Mouse (Mus musculus) cerebellum, adult 8-10 months (tissue): ENCODE results near the gene Taf9b.
"Not testable (repeated sequence)": the region's sequence is repeated elsewhere in the genome, so short reads cannot be mapped to it uniquely, and the experiment has no call there.

Experiments used
- DNase-seq: peaks from one replicate; pipeline ENCODE4 v3.0.0; 2022

Gene Taf9b

DNA sequence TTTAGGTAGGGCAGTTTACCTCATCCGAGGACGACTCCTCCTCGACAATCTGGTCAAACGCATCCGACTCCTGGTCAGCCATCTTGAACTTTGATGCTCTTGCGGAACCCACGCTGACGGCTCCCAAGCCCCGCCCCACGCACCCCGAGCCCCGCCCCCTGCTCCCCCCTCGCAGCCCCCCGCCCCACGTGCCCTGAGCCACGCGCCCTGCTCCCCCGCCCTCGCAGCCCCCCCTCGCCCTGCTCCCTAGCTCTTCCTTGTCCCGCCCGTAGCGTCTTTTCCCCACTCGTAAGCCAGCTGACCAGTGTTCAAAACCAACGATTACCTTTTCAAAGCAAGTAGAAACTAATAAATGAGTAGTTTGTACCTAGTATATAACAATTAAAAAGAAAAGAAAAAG lies at the start of gene Taf9b:
Gene Taf9b, minus strand, starts transcription at position 101 of the 400 bp plus-strand sequence.
- DNase-seq, result no peak

DNA sequence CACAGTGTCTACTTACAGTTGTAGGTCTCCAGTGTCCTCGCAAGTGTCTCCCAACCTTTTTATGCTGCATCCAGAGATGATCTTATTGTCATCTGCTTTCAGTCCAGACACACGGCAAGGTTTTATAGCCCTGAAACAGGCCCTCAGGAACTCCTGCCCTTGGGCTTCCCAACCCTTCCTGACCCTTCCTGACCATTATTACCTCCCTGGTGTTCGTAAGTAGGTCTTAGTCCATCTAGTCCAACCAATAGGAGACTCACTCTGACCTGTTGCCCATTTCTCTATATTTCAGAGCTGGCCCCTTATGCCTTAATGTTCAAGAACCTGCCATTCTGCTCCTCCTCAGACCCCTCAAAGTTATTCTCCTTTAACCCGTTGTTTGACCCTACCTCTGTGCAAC lies 34.3 kb upstream of the Taf9b start, which contains the start of gene Fnd3c2:
Gene Fnd3c2, minus strand, starts transcription at position 101 of the 400 bp plus-strand sequence.
- DNase-seq, result no peak

DNA sequence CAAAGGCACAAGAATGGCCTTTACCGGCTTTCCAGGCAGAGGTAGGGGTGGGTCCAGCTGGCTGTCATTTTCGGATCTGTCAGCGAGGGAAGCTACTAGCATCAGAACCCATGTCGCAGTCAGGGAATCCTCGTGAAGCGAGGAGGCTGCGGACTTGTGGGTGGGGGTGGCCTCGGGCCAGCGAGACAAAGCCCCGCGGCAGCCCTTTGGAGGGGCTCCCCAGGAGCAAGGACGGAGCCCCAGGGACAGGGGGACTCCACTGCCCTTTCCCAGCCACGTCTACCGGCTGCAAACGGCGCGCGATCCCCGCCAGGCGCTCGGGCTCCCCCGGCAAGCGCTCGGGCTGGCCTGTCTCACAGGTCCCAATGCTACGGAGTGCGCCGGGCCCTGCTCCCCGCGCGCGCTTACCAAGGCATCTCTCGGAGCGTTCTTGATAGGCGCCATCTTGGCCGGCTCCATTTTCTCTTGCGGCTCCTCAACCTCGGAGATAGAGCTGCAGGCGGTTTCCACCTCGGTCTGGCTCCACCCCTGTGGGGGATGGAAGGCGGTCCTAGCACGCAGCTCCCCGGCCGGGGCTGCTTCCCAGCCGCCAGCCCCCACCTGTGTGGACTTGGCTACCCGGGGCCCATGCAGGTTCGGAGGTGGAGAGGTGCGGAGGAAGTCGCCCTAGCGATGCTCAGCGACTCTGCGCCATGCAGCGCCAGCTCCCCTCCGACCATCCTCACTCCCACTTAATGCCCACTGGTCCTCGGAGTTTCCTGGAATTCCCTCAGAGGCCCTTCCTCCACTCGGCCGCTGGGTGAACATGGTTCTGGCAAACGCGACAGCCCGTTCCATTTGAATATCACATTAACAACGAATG lies 1.6 kb downstream of the Taf9b start:
- peak; percentile 76 for DNase-seq

DNA sequence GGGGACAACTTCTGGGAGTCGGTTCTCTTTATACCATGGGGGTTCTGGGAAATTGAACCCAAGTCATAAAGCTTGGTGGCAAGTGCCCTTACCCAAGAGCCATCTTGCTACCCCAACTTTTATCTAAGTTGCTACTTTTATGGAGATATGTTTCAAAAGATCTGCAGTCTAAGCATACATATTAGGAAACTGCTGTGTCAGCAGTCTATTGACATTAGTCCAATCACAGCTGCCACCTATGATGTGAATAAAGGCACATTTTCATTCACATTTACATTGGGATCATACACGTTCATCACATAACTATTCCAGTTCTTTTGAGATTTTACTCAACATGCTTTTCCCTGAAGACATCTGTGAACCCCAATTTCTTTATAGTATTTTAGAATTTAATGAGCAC lies 11.9 kb downstream of the Taf9b start:
- no peak for DNase-seq

DNA sequence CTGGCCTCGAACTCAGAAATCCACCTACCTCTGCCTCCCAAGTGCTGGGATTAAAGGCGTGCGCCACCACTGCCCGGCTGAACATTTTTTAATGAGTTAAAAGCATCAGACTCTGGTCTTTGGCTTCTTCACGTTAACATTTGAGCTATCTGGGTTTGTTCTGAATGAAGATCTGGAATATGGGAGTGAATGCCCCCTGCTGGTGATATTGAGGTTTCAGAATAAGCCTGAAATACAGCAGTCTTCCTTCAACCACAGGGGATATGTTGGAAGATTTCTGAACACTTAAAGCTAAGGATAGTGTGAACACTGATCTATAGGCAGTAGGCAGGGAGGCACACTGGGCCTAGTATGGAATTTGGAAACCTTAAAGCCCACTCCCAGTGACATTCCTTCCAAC lies 22.1 kb downstream of the Taf9b start:
- no peak for DNase-seq

DNA sequence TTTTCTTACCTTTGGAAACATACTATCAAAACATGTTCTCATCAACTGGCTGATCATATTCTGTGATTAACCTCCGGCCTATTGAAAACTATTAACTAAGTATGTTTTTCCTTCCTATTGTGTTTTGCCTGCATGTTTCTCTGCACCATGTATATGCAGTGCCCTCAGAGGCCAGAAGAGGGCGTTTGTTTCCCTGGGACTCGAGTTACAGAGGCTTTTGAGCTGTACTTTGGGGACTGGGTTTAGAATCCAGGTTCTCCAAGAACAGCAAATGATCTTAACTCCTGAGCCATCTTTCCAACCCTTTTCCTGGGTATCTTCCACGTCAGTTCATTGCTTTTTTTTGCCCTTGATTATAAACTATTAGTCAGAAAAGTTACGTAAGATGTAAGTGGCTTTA lies 23.6 kb downstream of the Taf9b start:
- no peak for DNase-seq

DNA sequence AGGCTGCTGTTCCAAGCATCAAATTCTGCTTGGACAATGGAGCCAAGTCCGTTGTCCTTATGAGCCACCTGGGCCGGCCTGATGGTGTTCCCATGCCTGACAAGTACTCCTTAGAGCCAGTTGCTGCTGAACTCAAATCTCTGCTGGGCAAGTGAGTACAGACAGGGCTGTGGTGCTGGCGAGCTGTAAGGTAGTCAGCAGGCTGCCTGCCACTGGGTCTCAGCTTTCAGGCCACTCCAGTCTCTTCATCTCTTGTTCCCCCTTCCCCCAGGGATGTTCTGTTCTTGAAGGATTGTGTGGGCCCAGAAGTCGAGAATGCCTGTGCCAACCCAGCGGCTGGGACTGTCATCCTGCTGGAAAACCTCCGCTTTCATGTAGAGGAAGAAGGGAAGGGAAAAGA lies 26.6 kb downstream of the Taf9b start:
- not testable (repeated sequence) for DNase-seq

DNA sequence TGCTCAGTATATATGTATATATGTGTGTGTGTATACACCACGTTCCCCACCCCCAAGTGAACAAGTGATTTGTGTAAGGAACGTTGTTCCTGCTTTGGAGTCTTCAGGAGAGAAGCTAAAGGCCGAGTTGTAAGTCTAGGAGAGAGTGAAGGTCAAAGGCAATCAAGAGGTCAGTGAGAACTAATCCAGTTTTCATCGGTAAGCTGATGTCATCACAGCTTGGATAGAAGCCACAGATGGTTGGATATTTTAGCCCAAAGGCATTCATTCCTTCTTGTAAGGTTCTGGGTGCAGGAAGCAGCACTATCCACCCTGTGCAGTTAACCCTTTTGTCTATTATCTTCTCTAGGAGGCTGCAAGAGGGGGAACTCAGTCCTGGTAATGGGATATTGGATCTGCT lies 30.9 kb downstream of the Taf9b start:
- no peak for DNase-seq

DNA sequence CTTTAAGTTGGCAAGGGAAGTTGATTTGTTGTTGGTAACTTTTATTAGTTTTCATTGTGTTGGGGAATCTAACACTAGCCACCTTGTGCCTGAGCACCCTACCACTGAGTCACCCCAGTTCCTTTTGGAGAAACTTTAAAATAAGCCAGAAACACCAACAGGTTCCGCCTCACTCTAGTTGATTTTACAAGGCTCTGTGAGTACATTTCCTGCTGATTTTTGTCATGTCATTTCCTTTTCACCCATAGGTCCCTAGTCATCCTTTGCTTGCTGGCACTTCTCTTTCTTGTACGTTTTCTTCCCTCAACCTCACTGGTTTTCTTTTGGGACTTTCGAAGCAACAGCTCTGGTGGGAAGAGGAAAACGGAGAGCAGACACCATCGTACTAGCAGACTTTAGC lies 31.6 kb downstream of the Taf9b start:
- DNase-seq, result no peak

DNA sequence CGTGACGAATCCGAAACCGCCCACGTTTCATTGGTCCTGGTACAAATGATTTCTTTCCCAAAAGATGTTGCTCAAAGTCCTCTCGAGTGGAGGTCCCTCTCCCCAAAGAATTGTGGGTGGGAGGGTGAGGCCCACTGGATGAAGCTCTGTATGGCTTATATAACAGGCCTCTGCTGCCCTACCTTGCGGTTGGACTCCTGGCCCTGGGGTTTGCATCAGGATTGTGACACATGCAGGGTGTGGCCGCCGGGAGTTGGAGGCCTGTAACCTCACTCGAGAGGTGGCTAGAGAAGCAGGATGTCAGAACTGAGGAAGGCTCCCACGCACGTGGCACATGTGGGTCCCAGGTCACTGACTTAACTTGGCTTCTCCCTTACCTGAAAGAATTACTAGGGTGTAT lies 33.2 kb downstream of the Taf9b start:
- peak; percentile 21 for DNase-seq

DNA sequence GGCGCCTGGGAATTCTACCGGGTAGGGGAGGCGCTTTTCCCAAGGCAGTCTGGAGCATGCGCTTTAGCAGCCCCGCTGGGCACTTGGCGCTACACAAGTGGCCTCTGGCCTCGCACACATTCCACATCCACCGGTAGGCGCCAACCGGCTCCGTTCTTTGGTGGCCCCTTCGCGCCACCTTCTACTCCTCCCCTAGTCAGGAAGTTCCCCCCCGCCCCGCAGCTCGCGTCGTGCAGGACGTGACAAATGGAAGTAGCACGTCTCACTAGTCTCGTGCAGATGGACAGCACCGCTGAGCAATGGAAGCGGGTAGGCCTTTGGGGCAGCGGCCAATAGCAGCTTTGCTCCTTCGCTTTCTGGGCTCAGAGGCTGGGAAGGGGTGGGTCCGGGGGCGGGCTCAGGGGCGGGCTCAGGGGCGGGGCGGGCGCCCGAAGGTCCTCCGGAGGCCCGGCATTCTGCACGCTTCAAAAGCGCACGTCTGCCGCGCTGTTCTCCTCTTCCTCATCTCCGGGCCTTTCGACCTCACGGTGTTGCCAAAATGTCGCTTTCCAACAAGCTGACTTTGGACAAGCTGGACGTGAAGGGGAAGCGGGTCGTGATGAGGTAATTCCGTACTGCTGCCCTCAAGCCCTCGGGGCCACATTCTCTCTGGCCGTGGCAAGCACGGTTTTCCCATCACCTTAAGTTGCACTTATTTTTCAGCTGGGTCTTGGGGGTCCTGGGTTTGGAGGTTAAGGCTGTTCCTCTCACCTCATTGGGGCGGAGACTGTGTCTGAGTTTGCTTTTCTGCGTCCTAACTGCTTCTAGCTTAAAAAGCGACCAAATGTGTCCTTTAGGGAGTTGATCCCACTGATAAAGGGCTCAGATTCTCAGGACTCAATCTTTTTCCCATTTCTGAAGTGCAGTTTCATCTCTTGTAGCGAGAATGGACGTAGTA lies 34.0 kb downstream of the Taf9b start, which contains the start of gene Pgk1:
Gene Pgk1, plus strand, starts transcription at position 388 of the 937 bp plus-strand sequence.
- peak; percentile 78 for DNase-seq

DNA sequence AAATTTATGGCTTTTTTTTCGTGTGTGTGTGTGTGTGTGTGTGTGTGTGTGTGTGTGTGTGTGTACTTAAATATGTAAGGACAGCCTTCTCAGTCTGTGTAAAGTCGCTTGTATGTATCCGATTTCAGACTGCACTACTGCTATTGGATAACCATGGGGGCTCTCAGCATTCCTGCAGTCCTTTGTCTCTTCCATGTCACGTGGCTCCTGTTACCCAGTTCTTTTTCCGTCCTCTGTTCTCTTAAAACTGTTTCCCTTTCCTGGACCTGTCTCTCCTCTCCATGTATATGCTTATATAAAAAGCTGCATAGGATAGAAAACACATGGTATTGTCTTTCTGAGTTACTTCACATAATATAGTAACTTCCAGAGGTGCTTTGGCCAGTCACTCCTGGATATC lies 35.3 kb downstream of the Taf9b start:
- no peak for DNase-seq

DNA sequence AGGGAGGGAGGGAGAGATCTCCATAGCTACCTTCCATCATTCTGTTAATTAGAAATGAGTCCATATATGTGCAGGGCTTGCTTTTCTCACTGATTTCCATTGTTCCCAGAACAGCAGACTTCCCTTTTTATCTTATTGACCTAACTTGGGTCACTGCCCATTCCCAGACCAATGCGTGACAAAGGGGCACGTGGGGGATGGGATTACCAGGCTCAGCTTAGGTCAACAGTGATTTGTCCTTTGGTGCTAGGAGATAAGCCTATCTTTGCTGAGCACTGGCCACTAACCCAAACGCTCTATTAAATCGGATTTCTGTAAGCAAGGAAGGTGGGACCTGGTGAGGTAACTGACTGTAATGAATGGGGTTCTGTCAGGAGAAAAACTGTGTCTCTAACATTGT lies 36.7 kb downstream of the Taf9b start:
- no peak for DNase-seq

DNA sequence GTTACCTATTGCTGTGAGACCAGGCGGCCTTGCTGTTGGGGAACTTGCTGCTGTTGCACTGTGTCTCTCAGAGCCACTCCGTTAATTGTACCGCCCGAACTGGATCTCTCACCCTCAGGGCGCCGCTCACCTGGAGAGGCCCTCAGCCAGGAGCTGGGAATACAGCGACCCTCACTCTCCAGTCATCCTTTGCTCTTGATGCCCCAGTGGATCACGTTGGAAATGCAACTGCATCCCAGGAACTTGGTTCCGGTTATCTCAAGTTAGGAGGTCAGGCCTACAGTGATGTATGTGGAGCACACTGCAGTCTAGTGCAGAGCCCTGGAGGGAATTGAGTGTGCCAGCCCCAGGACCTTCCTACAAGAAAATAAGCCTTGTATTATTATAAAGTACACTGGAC lies 44.6 kb downstream of the Taf9b start:
- no peak for DNase-seq

DNA sequence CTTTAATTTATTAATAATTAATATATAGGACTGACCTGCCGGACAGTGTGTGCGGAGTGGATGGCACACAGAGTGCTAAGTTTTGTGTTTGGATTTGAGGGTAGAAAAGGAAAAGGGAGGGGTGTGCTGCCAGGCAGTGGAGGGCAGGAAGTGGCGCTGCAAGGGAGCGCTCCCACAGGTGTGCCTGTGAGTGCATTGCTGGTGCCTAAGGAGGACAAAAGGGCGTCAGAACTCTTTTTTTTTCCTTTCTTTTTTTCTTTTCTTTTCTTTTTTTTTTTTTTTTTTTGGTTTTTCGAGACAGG lies 49.2 kb downstream of the Taf9b start:
- DNase-seq, result no peak

DNA sequence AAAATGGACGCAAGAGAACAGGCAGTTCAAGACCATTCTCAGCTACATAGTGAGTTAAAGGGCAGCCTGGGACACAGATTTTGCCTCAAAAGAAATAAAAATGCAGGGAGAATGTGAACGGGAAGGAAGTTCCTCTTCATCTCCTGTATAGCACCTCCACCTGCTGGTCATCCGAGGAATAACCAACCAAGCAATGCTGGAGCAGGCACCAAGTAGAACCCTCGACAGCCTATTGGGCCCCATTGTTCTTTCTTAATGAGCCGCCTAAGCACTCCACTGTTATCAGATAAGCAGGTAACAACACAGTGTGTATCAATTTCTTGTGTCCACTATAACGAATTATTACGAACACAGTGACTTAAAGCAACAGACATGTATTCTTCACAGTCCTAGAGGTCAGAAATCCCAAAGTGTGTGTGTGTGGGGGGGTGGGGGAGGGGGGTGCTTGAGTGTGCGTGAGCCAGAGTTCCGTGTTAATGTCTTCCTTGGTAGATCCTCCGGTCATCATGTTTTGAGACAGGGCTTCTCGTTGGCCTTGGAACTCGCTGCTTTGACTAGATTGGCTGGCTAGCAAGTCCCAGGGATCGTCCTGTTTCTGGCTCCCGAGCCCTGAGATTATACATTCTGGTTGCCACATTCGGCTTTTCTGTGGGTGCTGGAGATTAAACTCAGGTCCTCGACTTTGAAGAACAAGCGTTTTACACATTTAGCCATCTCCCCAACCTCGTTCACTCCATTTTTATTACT lies 49.7 kb downstream of the Taf9b start:
- peak; percentile 58 for DNase-seq

DNA sequence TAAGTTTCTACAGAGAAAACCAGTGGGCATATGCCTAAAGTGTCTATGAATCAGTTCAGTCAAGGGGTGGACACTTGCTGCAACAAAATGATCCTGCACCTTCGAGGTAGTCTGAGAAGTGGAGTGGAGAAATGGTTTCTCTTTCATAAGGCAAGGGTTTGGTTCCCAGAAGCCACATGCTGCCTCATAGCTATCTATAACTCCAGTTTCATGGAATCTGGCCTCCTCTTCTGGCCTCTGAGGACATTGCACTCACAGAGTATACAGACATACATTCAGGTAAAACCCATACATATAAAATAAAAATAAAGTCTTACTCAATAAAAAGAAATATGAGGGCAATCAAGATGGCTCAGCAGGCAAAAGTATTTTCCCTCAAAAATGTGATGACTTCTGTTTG lies 55.9 kb downstream of the Taf9b start:
- DNase-seq, result no peak

DNA sequence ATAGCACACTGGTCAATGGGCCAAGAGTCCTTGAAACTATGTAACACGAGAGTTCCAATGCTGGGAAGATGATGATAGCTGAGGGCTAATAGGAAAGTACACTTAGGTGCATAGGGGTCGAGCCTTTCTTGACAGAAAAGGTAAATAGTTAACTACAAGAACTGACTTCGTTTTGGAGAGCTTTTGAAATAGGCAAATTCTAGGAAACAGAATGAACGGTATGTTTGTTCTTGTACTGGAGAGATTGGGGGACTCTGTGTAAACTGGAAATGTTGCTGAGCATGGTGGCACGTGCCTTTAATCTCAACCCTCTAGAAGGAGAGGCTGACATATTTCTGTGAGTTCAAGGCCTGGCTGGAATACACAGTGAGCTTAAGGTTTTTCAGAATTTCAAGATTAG lies 56.4 kb downstream of the Taf9b start:
- DNase-seq, result no peak

DNA sequence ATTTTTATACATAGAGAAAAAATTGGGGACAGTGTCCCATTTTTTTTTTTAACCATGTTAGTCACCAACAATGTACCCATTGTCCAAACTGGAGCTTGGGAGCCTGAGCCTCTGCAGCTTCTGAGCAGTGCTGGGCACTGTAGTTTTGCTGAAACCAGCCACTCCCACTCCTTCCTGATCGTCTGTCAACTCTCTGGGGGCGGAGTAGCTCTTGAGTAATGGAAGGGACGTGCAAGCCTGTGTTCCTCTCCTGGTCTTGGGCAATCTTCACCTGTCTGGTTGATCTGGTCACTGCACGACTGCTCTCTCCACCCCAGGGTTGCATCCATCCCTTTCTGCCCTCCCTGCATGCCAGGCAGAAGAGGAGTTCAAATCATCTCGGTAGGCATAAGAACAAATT lies 57.0 kb downstream of the Taf9b start:
- no peak for DNase-seq
